Mouse (Mus musculus): ENCODE data around the gene Auts2. TPM values are rescaled to one million over a fixed set of nuclear protein-coding genes. Genes with fewer than 3 reads are reported as not detected.

Auts2 gene
- polyA plus RNA-seq (2017; shearing (Covaris generic)), result 1.9 TPM

DNA sequence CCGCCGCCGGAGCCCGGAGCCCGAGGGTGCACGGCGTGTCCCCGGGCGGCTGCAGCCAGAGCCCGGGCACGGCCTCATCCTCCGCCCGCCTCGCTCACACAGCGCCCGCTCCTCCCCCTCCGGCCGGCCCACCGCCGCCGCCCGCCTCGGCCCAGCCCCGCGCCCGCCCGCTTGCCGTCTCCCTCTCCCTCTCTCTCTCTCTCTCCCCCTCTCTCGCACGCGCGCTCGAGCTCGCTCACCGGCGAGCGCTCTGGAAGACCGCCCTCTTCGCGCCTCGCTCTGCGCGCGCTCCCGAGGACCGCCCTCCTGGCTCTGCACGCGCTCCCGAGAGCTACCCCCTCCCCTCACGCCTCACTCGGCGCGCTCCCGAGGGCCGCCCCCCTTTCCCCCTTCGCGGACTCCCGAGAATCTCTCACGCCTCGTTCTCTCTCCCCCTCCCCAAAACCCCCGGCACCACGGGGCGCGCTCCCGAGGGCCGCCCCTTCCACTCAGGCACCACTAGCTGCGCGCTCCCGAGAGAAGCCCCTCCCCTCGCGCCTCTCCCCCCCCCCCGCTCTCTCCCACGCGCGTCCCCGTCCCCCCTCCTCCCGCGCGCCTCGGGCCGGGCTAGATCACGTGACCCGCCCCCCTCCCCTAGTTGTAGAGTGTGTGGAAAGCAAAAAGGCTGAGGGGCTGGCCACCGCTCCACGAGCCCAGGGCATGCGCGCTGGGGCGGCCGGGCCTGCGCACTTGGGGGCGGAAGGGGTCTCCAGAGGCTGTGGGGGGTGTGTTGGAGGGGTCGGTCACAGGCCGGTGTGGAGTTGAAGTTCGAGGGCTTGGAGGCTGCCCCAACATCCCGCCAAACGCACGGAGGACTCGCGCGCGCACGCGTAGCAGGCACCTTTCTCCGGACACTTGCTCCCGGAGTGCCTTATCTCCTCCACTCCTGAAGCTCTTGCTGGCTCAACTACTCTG is at the start of gene Auts2:
Auts2 (minus strand) TSS at position 227 of the 954 bp plus-strand sequence.

